Mouse (Mus musculus) heart, adult 18-20 months (tissue): ENCODE data around the gene Cox8c. TPM values are rescaled to one million over a fixed set of nuclear protein-coding genes. Genes with fewer than 3 reads are reported as not detected.

Experiments used
- total RNA-seq, 2 experiments: library from RNA; stranded (reverse); gene quantifications; 2 replicates each; pipeline ENCODE4 v1.2.3; 2021

Cox8c gene
- total RNA-seq, 2 experiments from 2014 or later, result not detected

Other genes starting within 250 kb of the Cox8c start
- 10 to 100 TPM in 1 of 2 experiments, 1 to 10 TPM in 1; 9.1 to 12.4 TPM for gene Itpk1, start 194.4 kb upstream of the Cox8c start, total RNA-seq
- gene Moap1, start 155.7 kb upstream of the Cox8c start, total RNA-seq, result 1 to 10 TPM; 7.5 to 8.5 TPM
- 1 to 10 TPM; 4.6 to 5.1 TPM for gene Tmem251, start 155.6 kb upstream of the Cox8c start, total RNA-seq
- not detected for gene Gm28051, start 141.6 kb upstream of the Cox8c start, total RNA-seq
- 10 to 100 TPM; 12.9 to 13.5 TPM for gene Gon7, start 141.5 kb upstream of the Cox8c start, total RNA-seq
- gene Ubr7, start 141.3 kb upstream of the Cox8c start, total RNA-seq, result 10 to 100 TPM; 26.9 to 27.8 TPM
- gene Gm20604, start 140.6 kb upstream of the Cox8c start, total RNA-seq, result 1 to 10 TPM; 3.8 to 4.1 TPM
- gene Btbd7, start 20.8 kb upstream of the Cox8c start, total RNA-seq, result 10 to 100 TPM; 25.3 to 26.1 TPM
- gene Unc79, start 49.5 kb downstream of the Cox8c start, total RNA-seq, result under 1 TPM in 1 of 2 experiments, not detected in 1; 0.05 TPM